Comparison of ENCODE assay signal across 12 mouse cellular contexts in the genomic region with DNA sequence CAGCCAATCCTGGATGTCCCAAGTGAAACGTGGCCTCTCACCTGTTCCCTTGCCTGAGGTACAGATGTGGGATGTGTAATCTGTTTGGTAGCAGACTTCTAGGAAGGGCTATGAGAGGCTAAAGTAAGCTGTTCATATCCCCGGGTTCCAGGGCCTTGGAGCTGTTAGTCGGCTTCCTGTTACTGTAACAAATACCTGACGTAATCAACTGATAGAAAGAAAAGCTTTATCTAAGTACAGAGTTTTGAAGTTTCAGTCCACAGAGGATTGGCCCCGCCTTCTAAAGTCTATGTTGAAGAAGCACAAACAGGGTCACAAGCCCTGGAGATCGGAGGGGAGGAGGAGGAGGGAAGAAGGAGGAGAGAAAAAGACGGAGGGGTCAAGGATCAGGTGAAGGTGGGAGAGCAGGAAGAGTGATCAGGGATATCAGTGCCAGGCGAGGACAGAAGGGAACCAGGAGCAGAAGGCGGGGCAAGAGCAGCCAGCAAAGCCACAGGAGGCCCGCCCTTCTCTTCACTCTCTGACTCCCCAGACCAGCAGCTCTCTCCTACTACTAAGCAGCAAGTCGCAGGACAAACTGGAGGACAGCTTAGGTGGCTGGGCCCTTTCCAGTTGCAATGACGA.
DNase-seq lines count a peak whose midpoint lies in the region; ATAC-seq and TF ChIP-seq lines count a peak whose summit lies in the region.
"Had no signal": no experiment of that assay in that cellular context is flagged by ENCODE, and none has a peak within 500 bp of the region (broad histone marks: within the 10 kb centered on the region; RNA-seq: fewer than 3 reads in every experiment).

No protein-coding gene starts in this region.

- peak; percentile 3 for DNase-seq in cerebellum, adult 11 months
- no peak for DNase-seq in cerebellum, postnatal 4 days (ENCODE audit: low spot score in 2 of 2)
- no peak for DNase-seq in lung, postnatal 25 days (ENCODE audit: low spot score)
- DNase-seq in kidney, adult 9 months = peak; percentile 26
- peak; percentile 75 for DNase-seq in stomach, postnatal 0 days (ENCODE audit: low spot score)
- no peak for DNase-seq in MN1 (ENCODE audit: low spot score)
- DNase-seq: liver, embryonic 13.5 days; right cerebral cortex, postnatal 25 days had no signal

- peak overlapping the region; percentile 45 for H3K27ac ChIP-seq in lung, embryonic 16.5 days (ENCODE audit: low read length)
- H3K27ac ChIP-seq in stomach, postnatal 0 days (replicated peaks) = peak overlapping the region; percentile 76
- H3K27ac ChIP-seq in hindbrain, embryonic 12.5 days = no peak overlapping the region
- H3K27ac ChIP-seq: hindbrain, postnatal 0 days; liver, embryonic 13.5 days had no signal

- no peaks in the 10 kb centered on the region for H3K36me3 ChIP-seq in lung, embryonic 16.5 days (ENCODE audit: control insufficient read depth, insufficient read depth, low read length)
- no peaks in the 10 kb centered on the region for H3K36me3 ChIP-seq in stomach, postnatal 0 days (ENCODE audit: control insufficient read depth, insufficient read depth, low read length)
- H3K36me3 ChIP-seq in hindbrain, embryonic 12.5 days = no peaks in the 10 kb centered on the region
- H3K36me3 ChIP-seq: liver, embryonic 13.5 days had no signal

- no peaks in the 10 kb centered on the region for H3K27me3 ChIP-seq in lung, embryonic 16.5 days (ENCODE audit: control insufficient read depth, insufficient read depth, low read depth, low read length)
- H3K27me3 ChIP-seq in stomach, postnatal 0 days (ENCODE audit: control insufficient read depth, insufficient read depth, low read length) = no peaks in the 10 kb centered on the region
- no peaks in the 10 kb centered on the region for H3K27me3 ChIP-seq in hindbrain, embryonic 12.5 days
- H3K27me3 ChIP-seq: liver, embryonic 13.5 days had no signal

- no peaks in the 10 kb centered on the region for H3K9me3 ChIP-seq in lung, embryonic 16.5 days (ENCODE audit: control insufficient read depth, low read length)
- H3K9me3 ChIP-seq in stomach, postnatal 0 days (ENCODE audit: control insufficient read depth, low read length) = no peaks in the 10 kb centered on the region
- H3K9me3 ChIP-seq in hindbrain, embryonic 12.5 days (replicated peaks) = no peaks in the 10 kb centered on the region
- H3K9me3 ChIP-seq: liver, embryonic 13.5 days had no signal

- WGBS in lung, embryonic 16.5 days = 29% methylated on average over 12 of the region's 12 CpGs
- 31% methylated on average over 12 of the region's 12 CpGs for WGBS in stomach, postnatal 0 days
- WGBS in hindbrain, embryonic 12.5 days = 37% methylated on average over 12 of the region's 12 CpGs

- peak overlapping the region; percentile 8; the same call in 1 of the 2 replicates for H3K4me3 ChIP-seq in lung, embryonic 16.5 days (ENCODE audit: low read length)
- no peak overlapping the region for H3K4me3 ChIP-seq in stomach, postnatal 0 days (ENCODE audit: low read depth, low read length)
- no peak overlapping the region for H3K4me3 ChIP-seq in hindbrain, embryonic 12.5 days
- H3K4me3 ChIP-seq: liver, embryonic 13.5 days had no signal

- no peak for TF ChIP-seq EP300 in stomach, postnatal 0 days (optimal IDR thresholded peaks at IDR 0.05)

- no peak for TF ChIP-seq CTCF in stomach, postnatal 0 days (IDR thresholded peaks at IDR 0.05; ENCODE audit: low read depth)

- peak; percentile 71 for ATAC-seq in lung, embryonic 16.5 days (ENCODE audit: low read depth)
- ATAC-seq in stomach, postnatal 0 days (ENCODE audit: low FRiP score, low TSS enrichment) = peak; percentile 93
- ATAC-seq in hindbrain, embryonic 12.5 days (ENCODE audit: low FRiP score) = no peak
- ATAC-seq: forebrain, embryonic 16.5 days; hindbrain, postnatal 0 days had no signal

- H3K4me2 ChIP-seq in lung, embryonic 16.5 days (ENCODE audit: low read depth, low read length) = peak overlapping the region; percentile 38
- H3K4me2 ChIP-seq in stomach, postnatal 0 days (replicated peaks; ENCODE audit: low read depth) = peak overlapping the region; percentile 38
- no peak overlapping the region for H3K4me2 ChIP-seq in hindbrain, embryonic 12.5 days (replicated peaks)
- H3K4me2 ChIP-seq: liver, embryonic 13.5 days had no signal

- peaks cover 10% of the 10 kb centered on the region; the same call in 1 of the 2 replicates for H3K4me1 ChIP-seq in lung, embryonic 16.5 days (replicated peaks; ENCODE audit: control insufficient read depth, insufficient read depth, low read length)
- peaks cover 4% of the 10 kb centered on the region for H3K4me1 ChIP-seq in stomach, postnatal 0 days (replicated peaks; ENCODE audit: control insufficient read depth, insufficient read depth)
- no peaks in the 10 kb centered on the region for H3K4me1 ChIP-seq in hindbrain, embryonic 12.5 days

- no peak overlapping the region for H3K9ac ChIP-seq in lung, embryonic 16.5 days (ENCODE audit: low read length)
- H3K9ac ChIP-seq in stomach, postnatal 0 days (ENCODE audit: low read length) = peak overlapping the region; percentile 35
- no peak overlapping the region for H3K9ac ChIP-seq in hindbrain, embryonic 12.5 days
- H3K9ac ChIP-seq: liver, embryonic 13.5 days had no signal

Comparison
In these comparisons a context has a peak if more than half of its experiments do, and no peak if none do; other contexts are left out.
1. DNase-seq: peak in cerebellum, adult 11 months (single experiment), kidney, adult 9 months (single experiment) and stomach, postnatal 0 days (single experiment); none in cerebellum, postnatal 4 days (0 of 2), lung, postnatal 25 days (single experiment) and MN1 (single experiment).